Mouse (Mus musculus) embryonic facial prominence, embryonic 14.5 days (tissue): ENCODE measurements around the gene Spata31d1d. TPM values are rescaled to one million over a fixed set of nuclear protein-coding genes. Genes with fewer than 3 reads are reported as not detected.
"Not testable (repeated sequence)": the region's sequence is repeated elsewhere in the genome, so short reads cannot be mapped to it uniquely, and the experiment has no call there.

Experiments used
- ATAC-seq: fragments of 200-750 bp; cut with Nextera tagmentation; 2 replicates; pipeline ENCODE4 v1.8.0; 2017; ENCODE audit warnings: low read depth, moderate number of reproducible peaks, moderate TSS enrichment
- DNase-seq: peaks from one replicate; pipeline ENCODE4 v3.0.0-alpha.2; 2015; ENCODE audit warnings: low spot score
- H3K27ac ChIP-seq: fragments of 300-500 bp; sonication (generic); replicated peaks from 2 replicates; pipeline ENCODE4 v1.5.1; 2014; ENCODE audit warnings: low read depth, mild to moderate bottlenecking, low read length, moderate library complexity
- H3K27me3 ChIP-seq: fragments of 300-500 bp; sonication (generic); replicated peaks from 2 replicates; pipeline ENCODE4 v1.6.1; 2014; ENCODE audit warnings: low read length; ENCODE audit not compliant: control insufficient read depth, insufficient read depth
- H3K36me3 ChIP-seq: fragments of 300-500 bp; sonication (generic); 2 replicates; pipeline ENCODE4 v1.6.1; 2014; ENCODE audit warnings: low read length, mixed read lengths; ENCODE audit not compliant: control insufficient read depth, insufficient read depth
- H3K4me1 ChIP-seq: fragments of 300-500 bp; sonication (generic); 2 replicates; pipeline ENCODE4 v1.6.1; 2014; ENCODE audit warnings: antibody characterized with exemption, low read length; ENCODE audit not compliant: control insufficient read depth, insufficient read depth
- H3K4me2 ChIP-seq: fragments of 300-500 bp; sonication (generic); 2 replicates; pipeline ENCODE4 v1.6.1; 2014; ENCODE audit warnings: low read depth, mild to moderate bottlenecking, low read length, moderate library complexity, mixed read lengths
- H3K4me3 ChIP-seq: fragments of 300-500 bp; sonication (generic); 2 replicates; pipeline ENCODE4 v1.5.1; 2014; ENCODE audit warnings: low read depth, mild to moderate bottlenecking, low read length
- H3K9ac ChIP-seq: fragments of 300-500 bp; sonication (generic); 2 replicates; pipeline ENCODE4 v1.6.1; 2014; ENCODE audit warnings: low read depth, mild to moderate bottlenecking, low read length, moderate library complexity, mixed read lengths
- H3K9me3 ChIP-seq: fragments of 300-500 bp; sonication (generic); 2 replicates; pipeline ENCODE4 v1.6.1; 2016; ENCODE audit warnings: low read length; ENCODE audit not compliant: control insufficient read depth
- WGBS: fragments of 180-500 bp; shearing (Covaris S2); extraction: QIAGEN DNeasy Blood & Tissue Kit; methylation state at CpG from one replicate; pipeline ENCODE4 v1.1.7; 2014; 5-methylcytosine and 5-hydroxymethylcytosine counted together
- polyA plus RNA-seq: library from polyadenylated mRNA; unstranded; fragments of >200 nt; fragmentation: Nextera tagmentation; extraction: Ambion mirVana; gene quantifications from 2 replicates; pipeline ENCODE4 v1.2.1, GENCODE M21; 2014

The Spata31d1d gene
- polyA plus RNA-seq, 1 experiment from 2014 or later = not detected

DNA sequence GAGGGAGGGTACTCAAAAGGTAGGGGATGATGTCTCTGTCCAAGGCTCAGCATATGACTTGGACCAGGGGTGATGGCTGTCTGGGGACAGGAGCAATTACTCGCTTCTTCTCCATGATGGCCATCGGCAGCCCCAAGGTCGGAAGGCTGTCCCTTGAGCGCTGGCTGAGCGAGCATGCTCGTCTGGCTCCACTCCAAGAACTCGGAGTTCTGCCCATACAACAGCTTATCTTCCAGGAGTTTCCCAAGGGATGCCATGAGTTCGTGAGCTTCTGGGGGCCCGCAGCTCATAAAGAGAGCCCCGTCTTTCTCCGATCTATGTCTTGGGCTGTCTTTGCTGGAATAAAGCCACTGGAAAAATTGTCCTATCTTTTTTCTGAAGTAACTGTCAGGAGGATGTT, 9.5 kb upstream of the Spata31d1d start:
- no peak overlapping the region for H3K27ac ChIP-seq
- no peak overlapping the region for H3K9ac ChIP-seq
- H3K4me3 ChIP-seq = no peak overlapping the region
- H3K4me1 ChIP-seq = no peaks in the 10 kb centered on the region
- no peaks in the 10 kb centered on the region for H3K9me3 ChIP-seq
- no peak overlapping the region for H3K4me2 ChIP-seq
- WGBS = 76% methylated on average over 10 of the region's 11 CpGs
- no peak for DNase-seq
- H3K27me3 ChIP-seq = no peaks in the 10 kb centered on the region
- no peaks in the 10 kb centered on the region for H3K36me3 ChIP-seq
- no peak for ATAC-seq

DNA sequence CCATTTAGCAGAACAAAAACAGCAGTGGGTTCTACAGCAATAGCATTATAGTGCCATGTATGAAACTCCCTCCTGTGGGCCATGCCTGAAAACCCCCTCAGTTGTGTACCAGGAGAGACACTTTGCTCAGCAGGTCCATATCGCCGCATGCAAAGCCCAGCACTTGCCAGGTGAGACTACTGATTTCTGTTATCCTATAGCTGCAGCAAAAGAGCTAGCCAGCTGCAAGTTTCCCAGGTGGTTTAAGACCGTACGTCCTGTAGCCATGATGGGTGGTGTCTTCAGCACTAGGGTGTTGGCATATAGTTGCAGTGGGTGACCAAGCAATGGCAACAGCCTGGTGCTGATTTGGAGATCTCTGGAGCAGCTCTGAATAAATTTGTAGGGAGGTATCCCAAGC, 7.8 kb upstream of the Spata31d1d start:
- Histone ChIP-seq H3K4me2 (no peak overlapping the region), H3K27ac (no peak overlapping the region), H3K27me3 (no peaks in the 10 kb centered on the region), H3K9me3 (no peaks in the 10 kb centered on the region), H3K4me3 (no peak overlapping the region), H3K4me1 (no peaks in the 10 kb centered on the region), H3K9ac (no peak overlapping the region), H3K36me3 (no peaks in the 10 kb centered on the region)
- 85% methylated on average over 4 of the region's 4 CpGs for WGBS
- ATAC-seq (no peak), DNase-seq (no peak)

DNA sequence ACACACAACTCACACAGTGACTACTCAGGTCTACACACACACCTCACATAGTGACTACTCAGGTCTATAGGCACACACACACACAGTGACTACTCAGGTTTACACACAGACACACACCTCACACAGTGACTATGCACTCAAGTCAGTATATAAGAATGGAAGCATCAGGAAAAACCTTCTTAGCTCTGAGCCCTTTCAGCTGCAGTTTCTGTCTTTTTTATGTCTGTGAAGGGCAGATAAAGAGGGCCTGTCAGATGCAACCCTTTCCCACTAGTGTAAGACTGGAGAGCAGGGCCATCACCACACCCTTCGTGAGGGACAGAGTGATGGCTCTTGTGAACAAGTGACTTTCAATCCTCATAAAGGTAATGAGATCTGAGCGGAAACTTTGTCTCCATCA, 6.9 kb upstream of the Spata31d1d start:
- Histone ChIP-seq H3K4me1 (no peaks in the 10 kb centered on the region), H3K9ac (no peak overlapping the region), H3K4me3 (no peak overlapping the region), H3K36me3 (no peaks in the 10 kb centered on the region), H3K4me2 (no peak overlapping the region), H3K9me3 (no peaks in the 10 kb centered on the region), H3K27me3 (no peaks in the 10 kb centered on the region), H3K27ac (no peak overlapping the region)
- no peak for ATAC-seq
- no peak for DNase-seq
- 71% methylated on average over 2 of the region's 2 CpGs for WGBS

DNA sequence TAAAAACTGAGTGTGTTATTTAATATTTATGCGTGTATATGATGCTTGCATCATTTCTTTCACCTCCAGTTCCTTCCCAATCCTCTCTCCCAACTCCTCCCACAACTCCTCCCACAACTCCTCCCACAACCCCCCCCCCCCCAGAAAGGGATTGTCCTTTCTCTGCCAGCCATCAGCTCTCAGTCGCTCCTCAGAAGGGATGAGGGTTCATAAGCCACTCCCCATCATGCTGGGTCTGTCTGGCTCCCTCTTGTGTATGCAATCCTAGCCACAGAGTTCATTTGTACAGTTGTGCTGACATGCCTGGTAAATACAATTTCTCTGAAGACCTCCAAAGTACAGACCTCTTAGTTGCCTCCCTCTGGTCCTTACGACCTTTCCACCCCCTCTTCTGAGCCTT, 3.6 kb upstream of the Spata31d1d start:
- Histone ChIP-seq H3K36me3 (no peaks in the 10 kb centered on the region), H3K27me3 (no peaks in the 10 kb centered on the region), H3K27ac (no peak overlapping the region), H3K4me1 (no peaks in the 10 kb centered on the region), H3K4me3 (no peak overlapping the region), H3K4me2 (no peak overlapping the region), H3K9me3 (no peaks in the 10 kb centered on the region), H3K9ac (no peak overlapping the region)
- WGBS = 19% methylated on average over 3 of the region's 3 CpGs
- ATAC-seq (peak; percentile 75; the same call in 1 of the 2 replicates), DNase-seq (peak; percentile 69)

- not testable (repeated sequence) for H3K4me1 ChIP-seq, H3K9ac ChIP-seq, H3K27ac ChIP-seq, ATAC-seq, H3K9me3 ChIP-seq, DNase-seq, H3K27me3 ChIP-seq, H3K4me2 ChIP-seq, H3K4me3 ChIP-seq, H3K36me3 ChIP-seq
- WGBS = 41% methylated on average over 5 of the region's 6 CpGs
These were observed 2.8 kb upstream of the Spata31d1d start for GRCm38 (mm10) chr13:59734347-59734746.

GRCm38 (mm10) chr13:59733936-59734335, 2.4 kb upstream of the Spata31d1d start:
- Histone ChIP-seq H3K27me3 (no peaks in the 10 kb centered on the region), H3K9me3 (no peaks in the 10 kb centered on the region), H3K4me2 (no peak overlapping the region), H3K36me3 (no peaks in the 10 kb centered on the region), H3K27ac (no peak overlapping the region), H3K9ac (no peak overlapping the region), H3K4me3 (no peak overlapping the region), H3K4me1 (no peaks in the 10 kb centered on the region)
- 90% methylated on average over 2 of the region's 4 CpGs for WGBS
- ATAC-seq = no peak
- no peak for DNase-seq

GRCm38 (mm10) chr13:59728378-59729093, 3.0 kb downstream of the Spata31d1d start:
- ATAC-seq = peak; percentile 90

GRCm38 (mm10) chr13:59726139-59726867, 5.2 kb downstream of the Spata31d1d start:
- H3K4me2 ChIP-seq = peak overlapping the region; percentile 41
- peak overlapping the region; percentile 16; the same call in 1 of the 2 replicates for H3K4me3 ChIP-seq
- peak overlapping the region; percentile 48; the same call in 1 of the 2 replicates for H3K9ac ChIP-seq
- H3K36me3 ChIP-seq = no peaks in the 10 kb centered on the region
- DNase-seq (no peak), ATAC-seq (no peak)
- H3K27ac ChIP-seq = no peak overlapping the region
- H3K9me3 ChIP-seq = no peaks in the 10 kb centered on the region
- 32% methylated on average over 29 of the region's 29 CpGs for WGBS
- H3K27me3 ChIP-seq = no peaks in the 10 kb centered on the region
- H3K4me1 ChIP-seq = 0 out of 2 replicates have a peak, but pooled peaks cover 6% of the 10 kb centered on the region

More at GRCm38 (mm10) chr13:59728378-59729093, 3.0 kb downstream of the Spata31d1d start:
- H3K4me1 ChIP-seq = 0 out of 2 replicates have a peak, but pooled peaks cover 6% of the 10 kb centered on the region
- no peaks in the 10 kb centered on the region for H3K36me3 ChIP-seq
- no peak overlapping the region for H3K4me3 ChIP-seq
- peak; percentile 90 for DNase-seq
- no peaks in the 10 kb centered on the region for H3K27me3 ChIP-seq
- no peaks in the 10 kb centered on the region for H3K9me3 ChIP-seq
- no peak overlapping the region for H3K27ac ChIP-seq
- WGBS = 35% methylated on average over 6 of the region's 7 CpGs
- no peak overlapping the region for H3K4me2 ChIP-seq
- H3K9ac ChIP-seq = no peak overlapping the region
